Mouse (Mus musculus): Measurements from ENCODE around the gene Castor1. TPM values are rescaled to one million over a fixed set of nuclear protein-coding genes. Genes with fewer than 3 reads are reported as not detected.

Gene Castor1
- polyA plus RNA-seq, 1 experiment from 2014 or later: 4.8 TPM

DNA sequence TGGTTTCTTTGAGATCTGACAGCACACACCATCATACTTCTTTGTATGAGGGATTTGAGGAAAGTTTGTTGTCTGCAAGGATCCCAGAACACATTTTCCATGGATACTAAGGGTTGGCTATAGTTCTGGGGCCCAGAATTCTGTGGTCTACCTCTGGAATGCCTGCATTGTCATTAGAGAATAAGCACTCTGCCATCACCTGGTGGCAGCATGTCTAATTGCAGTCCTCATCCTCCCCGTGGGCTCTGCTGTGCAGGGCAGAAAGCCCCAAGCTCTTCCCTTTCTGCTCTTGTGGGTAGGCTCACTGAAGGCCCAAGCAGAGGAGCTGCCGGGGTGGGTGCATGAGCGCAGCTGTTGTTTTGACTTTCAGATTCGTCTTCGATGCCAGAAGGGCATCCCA, 8.5 kb upstream of the Castor1 start:
- H3K9me3 ChIP-seq: no peaks in the 10 kb centered on the region
- H3K4me3 ChIP-seq (replicated peaks): no peak overlapping the region
- no peak overlapping the region for H3K27ac ChIP-seq
- WGBS: 76% methylated on average over 5 of the region's 5 CpGs
- ATAC-seq (ENCODE audit: insufficient read depth, low FRiP score, low read depth): no peak
- no peaks in the 10 kb centered on the region for H3K27me3 ChIP-seq (replicated peaks)
- peaks cover 48% of the 10 kb centered on the region for H3K36me3 ChIP-seq
- H3K9ac ChIP-seq: no peak overlapping the region
- no peaks in the 10 kb centered on the region for H3K4me1 ChIP-seq
- no peak overlapping the region for H3K4me2 ChIP-seq

DNA sequence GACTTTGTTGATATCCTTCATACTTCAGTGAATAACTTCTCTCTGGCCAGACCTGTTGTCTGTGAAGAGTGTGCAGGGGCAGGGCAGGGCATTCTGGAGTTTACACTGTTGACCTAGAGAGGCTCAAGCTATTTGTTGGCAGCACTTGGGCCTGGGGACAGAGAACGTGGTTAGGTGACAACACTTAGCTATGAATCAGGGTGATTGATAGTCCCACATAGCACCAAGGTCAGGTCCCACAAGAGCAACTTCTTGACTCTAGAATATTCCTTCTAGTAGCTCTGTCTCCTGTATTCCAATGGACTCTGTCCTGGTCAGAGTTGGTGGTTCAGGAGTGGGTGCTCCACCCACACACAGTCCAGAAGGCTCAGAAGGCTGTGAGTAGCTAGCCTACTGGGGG, 7.2 kb upstream of the Castor1 start:
- H3K27me3 ChIP-seq (replicated peaks): no peaks in the 10 kb centered on the region

DNA sequence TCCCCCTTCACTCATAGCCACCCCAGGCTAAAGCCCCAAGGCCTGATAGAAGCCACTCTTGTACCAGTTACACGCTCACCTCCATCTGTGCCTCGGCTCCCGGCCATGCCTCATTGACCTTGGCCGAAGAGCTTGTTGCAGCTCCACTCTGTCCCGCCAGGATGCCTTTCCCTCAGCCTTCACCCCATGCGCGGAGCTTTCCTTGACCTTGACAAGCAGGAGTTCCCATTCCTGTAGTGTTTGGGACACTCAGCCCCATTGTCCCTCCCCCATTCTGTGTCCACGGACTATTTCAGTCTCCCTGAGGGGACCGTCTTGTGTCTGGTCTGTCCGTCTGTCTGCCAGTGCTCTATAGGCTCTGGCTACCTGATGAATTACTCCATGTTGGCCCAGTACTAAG, 4.9 kb upstream of the Castor1 start:
- Histone ChIP-seq H3K9ac (no peak overlapping the region), H3K4me1 (peaks cover 8% of the 10 kb centered on the region; the same call in 1 of the 2 replicates), H3K9me3 (no peaks in the 10 kb centered on the region), H3K27ac (no peak overlapping the region), H3K4me3 (replicated peaks) (no peak overlapping the region), H3K27me3 (replicated peaks) (no peaks in the 10 kb centered on the region), H3K4me2 (no peak overlapping the region), H3K36me3 (peaks cover 38% of the 10 kb centered on the region)
- 87% methylated on average over 10 of the region's 10 CpGs for WGBS
- ATAC-seq (ENCODE audit: insufficient read depth, low FRiP score, low read depth): no peak

More for the DNA sequence above, 7.2 kb upstream of the Castor1 start:
- no peak for ATAC-seq (ENCODE audit: insufficient read depth, low FRiP score, low read depth)
- Histone ChIP-seq H3K9me3 (no peaks in the 10 kb centered on the region), H3K36me3 (peaks cover 55% of the 10 kb centered on the region), H3K9ac (no peak overlapping the region), H3K4me1 (no peaks in the 10 kb centered on the region), H3K4me3 (replicated peaks) (no peak overlapping the region), H3K4me2 (no peak overlapping the region), H3K27ac (no peak overlapping the region)
- 44% methylated on average over 1 of the region's 1 CpGs for WGBS

DNA sequence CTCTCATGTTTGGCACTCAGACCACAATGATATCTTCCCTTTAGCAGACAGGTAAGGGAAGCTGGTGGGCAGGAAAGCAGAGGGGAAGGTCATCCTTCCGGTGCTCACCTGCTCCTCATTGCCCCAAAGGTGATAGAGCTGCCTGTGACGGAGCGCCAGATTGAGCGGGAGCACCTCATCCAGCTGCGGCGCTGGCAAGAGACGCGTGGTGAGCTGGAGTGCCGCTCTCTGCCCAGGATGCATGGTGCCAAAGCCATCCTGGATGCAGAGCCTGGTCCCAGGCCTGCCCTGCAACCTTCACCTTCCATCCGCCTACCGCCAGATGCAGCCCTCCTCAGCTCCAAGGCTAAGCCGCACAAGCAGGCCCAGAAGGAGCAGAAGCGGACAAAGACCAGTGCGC, 3.5 kb upstream of the Castor1 start:
- Histone ChIP-seq H3K27me3 (replicated peaks) (no peaks in the 10 kb centered on the region), H3K27ac (no peak overlapping the region), H3K4me2 (no peak overlapping the region), H3K36me3 (peaks cover 33% of the 10 kb centered on the region), H3K9ac (no peak overlapping the region), H3K4me3 (replicated peaks) (no peak overlapping the region), H3K9me3 (no peaks in the 10 kb centered on the region), H3K4me1 (peaks cover 21% of the 10 kb centered on the region)
- 96% methylated on average over 14 of the region's 14 CpGs for WGBS
- ATAC-seq (ENCODE audit: insufficient read depth, low FRiP score, low read depth): no peak

DNA sequence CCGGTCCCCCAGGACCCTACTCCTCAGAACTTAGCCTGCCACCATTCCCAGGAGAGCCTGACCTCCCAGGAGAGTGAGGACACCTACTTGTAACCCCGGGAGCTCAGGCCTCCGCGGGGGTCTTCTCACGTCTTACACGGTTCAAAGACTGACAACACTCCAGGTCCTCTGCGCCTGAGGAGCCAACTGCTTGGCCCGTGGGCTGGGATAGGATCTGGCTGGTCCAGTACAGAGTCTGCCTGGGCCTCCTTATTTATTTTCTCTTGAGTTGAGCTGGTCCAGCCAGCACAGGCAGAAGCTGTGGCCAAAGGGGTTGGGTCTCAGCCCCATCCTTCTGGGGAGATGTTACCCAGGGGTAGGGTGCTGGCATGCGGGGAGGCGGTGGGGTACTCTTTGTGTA, 3.0 kb upstream of the Castor1 start:
- H3K9me3 ChIP-seq: no peaks in the 10 kb centered on the region
- no peak overlapping the region for H3K27ac ChIP-seq
- WGBS: 73% methylated on average over 10 of the region's 10 CpGs
- ATAC-seq (ENCODE audit: insufficient read depth, low FRiP score, low read depth): no peak
- H3K36me3 ChIP-seq: peaks cover 33% of the 10 kb centered on the region
- H3K27me3 ChIP-seq (replicated peaks): no peaks in the 10 kb centered on the region
- H3K9ac ChIP-seq: no peak overlapping the region
- H3K4me2 ChIP-seq: no peak overlapping the region
- peaks cover 23% of the 10 kb centered on the region for H3K4me1 ChIP-seq
- H3K4me3 ChIP-seq (replicated peaks): no peak overlapping the region

DNA sequence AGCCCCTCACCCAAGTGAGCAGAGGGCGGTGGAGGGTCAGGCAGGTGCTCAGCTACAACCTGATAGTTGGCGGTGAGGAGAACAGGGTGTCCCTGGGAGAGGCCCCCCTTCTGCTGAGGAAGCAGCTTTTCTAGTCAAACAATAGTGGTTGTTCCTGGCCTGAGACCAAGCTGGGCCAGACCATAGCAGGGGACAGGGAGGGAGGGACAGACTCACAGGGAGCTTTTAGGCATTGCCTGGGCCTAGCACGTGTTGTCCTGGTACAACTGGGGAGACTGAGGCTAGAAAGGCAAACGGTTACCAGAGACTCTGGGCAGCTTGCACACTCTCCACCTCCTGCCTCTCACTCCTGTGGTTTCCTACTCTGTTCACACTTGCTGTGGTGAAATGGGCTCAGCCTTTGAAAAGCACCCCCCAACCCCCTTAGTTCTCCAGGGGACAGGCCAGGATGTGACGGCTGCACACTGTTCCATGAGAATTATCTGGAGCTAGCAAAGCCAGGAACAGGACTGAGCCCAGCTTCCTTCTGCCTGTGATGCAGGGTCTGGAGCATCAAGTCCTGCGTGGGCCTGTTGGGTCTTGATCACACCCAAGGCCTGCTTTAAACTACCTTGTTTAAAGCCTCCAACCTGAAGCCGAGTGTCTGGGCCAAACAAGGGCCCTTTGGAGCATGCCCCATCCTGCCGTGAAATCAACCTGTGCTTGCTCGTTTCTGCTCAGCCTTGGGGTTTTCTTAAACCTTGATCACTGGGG, 1.6 kb upstream of the Castor1 start:
- Histone ChIP-seq H3K4me3 (replicated peaks) (no peak overlapping the region), H3K9ac (no peak overlapping the region), H3K27me3 (replicated peaks) (no peaks in the 10 kb centered on the region), H3K27ac (peak overlapping the region; percentile 73), H3K4me1 (peaks cover 25% of the 10 kb centered on the region), H3K9me3 (no peaks in the 10 kb centered on the region), H3K36me3 (peaks cover 28% of the 10 kb centered on the region), H3K4me2 (no peak overlapping the region)
- 72% methylated on average over 9 of the region's 9 CpGs for WGBS
- ATAC-seq (ENCODE audit: insufficient read depth, low FRiP score, low read depth): no peak

DNA sequence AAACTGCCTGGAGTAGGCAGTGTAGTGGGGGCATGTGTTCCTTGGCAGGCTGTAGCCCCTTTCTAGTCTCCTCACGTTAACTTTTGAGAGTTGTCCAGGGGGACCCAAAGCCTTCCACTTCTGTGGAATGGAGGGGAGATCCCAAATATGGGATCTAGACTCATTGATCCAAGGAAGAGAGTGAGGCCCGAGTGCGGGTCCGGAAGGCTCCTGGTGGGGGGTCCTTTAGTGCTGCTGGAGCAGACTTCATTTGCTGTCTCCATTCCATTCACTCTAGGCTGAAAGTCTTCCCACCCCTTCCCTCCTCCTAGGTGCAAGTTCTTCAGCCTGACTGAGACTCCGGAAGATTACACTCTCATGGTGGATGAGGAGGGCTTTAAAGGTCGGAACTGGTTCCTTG, 612 bp downstream of the Castor1 start:
- H3K27me3 ChIP-seq (replicated peaks): no peaks in the 10 kb centered on the region
- no peak for ATAC-seq (ENCODE audit: insufficient read depth, low FRiP score, low read depth)
- H3K36me3 ChIP-seq: peaks cover 16% of the 10 kb centered on the region
- WGBS: 11% methylated on average over 6 of the region's 6 CpGs
- peak overlapping the region; percentile 55; the same call in 1 of the 2 replicates for H3K9ac ChIP-seq
- H3K27ac ChIP-seq: peak overlapping the region; percentile 32; the same call in 1 of the 2 replicates
- H3K9me3 ChIP-seq: no peaks in the 10 kb centered on the region
- peak overlapping the region; percentile 51 for H3K4me3 ChIP-seq (replicated peaks)
- peak overlapping the region; percentile 98 for H3K4me2 ChIP-seq
- H3K4me1 ChIP-seq: peaks cover 29% of the 10 kb centered on the region

DNA sequence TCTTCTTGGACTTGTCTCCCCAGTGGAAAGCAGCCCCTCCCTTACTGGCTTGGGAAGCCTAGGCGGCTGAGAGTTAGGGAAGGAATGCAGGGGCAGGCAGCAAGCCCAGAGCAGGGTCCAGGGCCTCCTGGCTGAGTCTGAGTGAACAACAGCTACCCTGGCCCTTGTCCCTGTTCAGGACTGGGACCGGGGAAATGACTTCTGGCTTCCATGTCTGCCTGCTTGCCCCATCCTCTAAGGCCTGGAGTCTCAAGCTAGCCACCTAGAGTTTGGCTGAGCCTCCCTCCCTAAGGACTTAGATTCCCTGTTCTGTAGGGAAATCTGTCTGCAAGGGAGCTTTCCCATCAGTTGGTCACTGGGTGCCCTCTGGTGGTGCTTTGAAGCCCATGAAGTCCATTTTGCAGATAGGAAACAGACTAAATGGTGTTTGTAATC, 1.3 kb downstream of the Castor1 start:
- H3K27ac ChIP-seq: no peak overlapping the region
- H3K4me1 ChIP-seq: peaks cover 29% of the 10 kb centered on the region
- H3K36me3 ChIP-seq: peaks cover 9% of the 10 kb centered on the region
- H3K9me3 ChIP-seq: no peaks in the 10 kb centered on the region
- no peaks in the 10 kb centered on the region for H3K27me3 ChIP-seq (replicated peaks)
- no peak overlapping the region for H3K4me3 ChIP-seq (replicated peaks)
- 7% methylated on average over 2 of the region's 2 CpGs for WGBS
- no peak for ATAC-seq (ENCODE audit: insufficient read depth, low FRiP score, low read depth)
- peak overlapping the region; percentile 98; the same call in 1 of the 2 replicates for H3K4me2 ChIP-seq
- no peak overlapping the region for H3K9ac ChIP-seq

DNA sequence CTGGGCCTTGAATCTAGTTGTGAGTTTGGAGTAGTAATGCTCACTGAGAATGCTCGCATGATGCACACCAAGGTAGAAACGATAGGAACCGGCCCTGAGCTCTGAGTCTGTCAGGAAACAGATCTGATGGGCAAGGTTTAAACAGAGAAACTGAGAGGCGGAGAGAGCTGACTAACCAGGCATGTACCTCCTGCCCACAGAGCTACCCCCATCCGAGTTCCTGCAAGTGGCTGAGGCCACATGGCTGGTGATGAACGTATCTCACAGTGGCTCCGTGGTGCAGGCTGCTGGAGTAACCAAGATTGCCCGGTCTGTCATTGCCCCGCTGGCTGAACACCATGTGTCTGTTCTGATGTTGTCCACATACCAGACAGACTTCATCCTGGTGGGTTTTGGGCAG, 1.9 kb downstream of the Castor1 start:
- 62% methylated on average over 9 of the region's 9 CpGs for WGBS
- ATAC-seq (ENCODE audit: insufficient read depth, low FRiP score, low read depth): no peak
- Histone ChIP-seq H3K9ac (no peak overlapping the region), H3K27me3 (replicated peaks) (no peaks in the 10 kb centered on the region), H3K36me3 (peaks cover 3% of the 10 kb centered on the region), H3K4me2 (no peak overlapping the region), H3K4me3 (replicated peaks) (no peak overlapping the region), H3K4me1 (peaks cover 29% of the 10 kb centered on the region), H3K27ac (no peak overlapping the region), H3K9me3 (no peaks in the 10 kb centered on the region)

DNA sequence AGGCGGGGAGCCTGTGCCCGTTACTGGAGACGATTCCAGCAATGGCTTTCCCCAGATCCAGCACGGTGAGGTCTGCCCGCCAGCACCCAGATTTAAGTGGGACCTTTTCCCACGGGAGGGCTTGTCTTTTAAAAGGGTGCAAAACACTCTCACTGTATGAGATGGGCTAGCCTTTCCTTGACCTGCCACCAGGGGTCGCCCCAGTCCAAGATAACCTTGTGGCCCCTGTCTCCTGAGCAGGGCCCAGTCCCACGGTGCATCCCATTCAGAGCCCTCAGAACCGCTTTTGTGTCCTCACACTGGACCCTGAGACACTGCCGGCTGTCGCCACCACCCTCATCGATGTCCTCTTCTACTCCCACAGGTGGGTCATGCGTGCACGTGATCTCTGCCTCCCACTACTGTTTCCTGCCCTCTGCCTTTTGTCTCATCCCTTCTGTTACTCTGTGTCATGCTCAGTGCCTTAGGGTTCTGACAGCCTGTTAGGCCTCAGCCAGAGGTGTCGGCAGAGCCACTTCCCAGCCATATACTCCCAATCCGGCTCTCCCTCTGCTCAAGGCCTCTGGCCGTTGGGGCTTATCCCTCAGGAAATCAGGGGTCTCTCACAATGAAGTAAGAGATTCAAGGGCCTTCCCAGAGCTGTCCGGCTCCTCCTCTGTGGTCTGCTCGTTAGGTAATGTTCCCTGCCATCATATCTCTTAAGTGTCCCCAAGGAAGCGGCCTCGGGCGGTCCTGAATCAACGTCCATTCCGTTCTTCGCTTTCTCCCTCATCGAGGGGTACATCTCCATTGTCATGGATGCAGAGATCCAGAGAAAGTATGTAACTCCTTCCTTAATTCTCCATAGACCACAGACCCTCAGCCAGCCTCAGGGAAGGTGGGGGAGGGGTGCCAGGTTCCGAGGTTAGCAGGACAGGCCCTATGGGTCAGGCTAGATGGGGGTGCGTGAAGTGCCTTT, 2.7 kb downstream of the Castor1 start:
- no peak overlapping the region for H3K9ac ChIP-seq
- H3K27ac ChIP-seq: no peak overlapping the region
- ATAC-seq (ENCODE audit: insufficient read depth, low FRiP score, low read depth): no peak
- H3K4me1 ChIP-seq: peaks cover 29% of the 10 kb centered on the region
- no peak overlapping the region for H3K4me2 ChIP-seq
- no peaks in the 10 kb centered on the region for H3K27me3 ChIP-seq (replicated peaks)
- no peaks in the 10 kb centered on the region for H3K36me3 ChIP-seq
- no peak overlapping the region for H3K4me3 ChIP-seq (replicated peaks)
- 56% methylated on average over 28 of the region's 28 CpGs for WGBS
- H3K9me3 ChIP-seq: no peaks in the 10 kb centered on the region

DNA sequence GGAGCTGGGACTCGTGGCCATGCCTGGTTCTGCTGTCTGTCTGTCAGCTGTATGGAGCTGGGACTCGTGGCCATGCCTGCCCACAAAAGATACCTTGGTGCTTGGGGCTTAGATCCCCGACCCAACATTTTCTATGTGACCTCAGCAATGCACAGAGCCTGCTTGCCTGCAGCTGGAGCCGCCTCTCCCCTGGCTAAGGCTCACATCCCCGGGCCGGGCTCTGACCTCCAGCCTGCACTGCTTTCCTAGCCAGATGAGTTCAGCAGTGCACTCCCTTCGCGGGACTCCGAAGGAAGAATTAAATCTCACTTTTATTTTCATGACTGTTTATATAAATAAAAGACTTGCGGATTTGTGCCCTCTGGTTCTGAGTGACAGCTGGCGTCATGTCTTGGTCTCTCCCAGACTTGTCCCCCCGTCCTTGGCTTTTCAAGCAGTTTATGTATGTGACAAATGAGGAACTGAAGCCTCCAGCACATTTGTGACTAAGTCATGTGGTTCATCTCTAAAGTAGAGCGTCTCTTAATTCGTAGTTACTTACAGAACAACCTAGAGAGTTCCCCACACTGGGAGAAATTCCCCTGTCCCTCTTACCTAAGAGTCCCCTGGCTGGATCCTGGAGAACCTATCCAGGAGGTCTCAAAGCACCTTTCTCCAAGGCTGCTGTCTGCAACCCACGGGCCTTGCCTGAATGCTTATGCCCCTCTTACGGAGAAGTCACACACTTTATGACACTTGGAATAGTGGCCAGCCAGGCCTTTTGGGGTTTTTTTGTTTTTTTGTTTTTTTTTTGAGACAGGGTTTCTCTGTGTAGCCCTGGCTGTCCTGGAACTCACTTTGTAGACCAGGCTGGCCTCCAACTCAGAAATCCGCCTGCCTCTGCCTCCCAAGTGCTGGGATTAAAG, 4.3 kb downstream of the Castor1 start:
- Histone ChIP-seq H3K4me1 (peaks cover 29% of the 10 kb centered on the region), H3K4me2 (no peak overlapping the region), H3K27ac (no peak overlapping the region), H3K9me3 (no peaks in the 10 kb centered on the region), H3K4me3 (replicated peaks) (no peak overlapping the region), H3K27me3 (replicated peaks) (no peaks in the 10 kb centered on the region), H3K36me3 (no peaks in the 10 kb centered on the region), H3K9ac (no peak overlapping the region)
- no peak for ATAC-seq (ENCODE audit: insufficient read depth, low FRiP score, low read depth)
- 66% methylated on average over 17 of the region's 17 CpGs for WGBS

Measured in stomach, embryonic 15.5 days (tissue).